Mouse (Mus musculus): ENCODE data around the gene Itgb3.

The Itgb3 gene

GRCm38 (mm10) chr11:104579575-104579974, 28.2 kb upstream of the Itgb3 start:
- no peak for TF ChIP-seq GATA4 (IDR thresholded peaks at IDR 0.05; ENCODE audit: insufficient replicate concordance, low read length)

GRCm38 (mm10) chr11:104580091-104580490, 27.7 kb upstream of the Itgb3 start:
- TF ChIP-seq GATA4 (IDR thresholded peaks at IDR 0.05; ENCODE audit: insufficient replicate concordance, low read length): no peak

GRCm38 (mm10) chr11:104580606-104581005, 27.2 kb upstream of the Itgb3 start:
- no peak for TF ChIP-seq GATA4 (IDR thresholded peaks at IDR 0.05; ENCODE audit: insufficient replicate concordance, low read length)

GRCm38 (mm10) chr11:104581446-104582307, 26.1 kb upstream of the Itgb3 start:
- no peak for TF ChIP-seq GATA4 (IDR thresholded peaks at IDR 0.05; ENCODE audit: insufficient replicate concordance, low read length)

- no peak for TF ChIP-seq GATA4 (IDR thresholded peaks at IDR 0.05; ENCODE audit: insufficient replicate concordance, low read length)
Measured at GRCm38 (mm10) chr11:104582308-104582606, 25.5 kb upstream of the Itgb3 start.

- no peak for TF ChIP-seq GATA4 (IDR thresholded peaks at IDR 0.05; ENCODE audit: insufficient replicate concordance, low read length)
Measured at GRCm38 (mm10) chr11:104582630-104583364, 25.0 kb upstream of the Itgb3 start.

GRCm38 (mm10) chr11:104585495-104585894, 22.3 kb upstream of the Itgb3 start:
- TF ChIP-seq GATA4 (IDR thresholded peaks at IDR 0.05; ENCODE audit: insufficient replicate concordance, low read length): no peak

- TF ChIP-seq GATA4 (IDR thresholded peaks at IDR 0.05; ENCODE audit: insufficient replicate concordance, low read length): no peak
Measured at GRCm38 (mm10) chr11:104587904-104588303, 19.9 kb upstream of the Itgb3 start.

GRCm38 (mm10) chr11:104588513-104588912, 19.3 kb upstream of the Itgb3 start:
- no peak for TF ChIP-seq GATA4 (IDR thresholded peaks at IDR 0.05; ENCODE audit: insufficient replicate concordance, low read length)

- no peak for TF ChIP-seq GATA4 (IDR thresholded peaks at IDR 0.05; ENCODE audit: insufficient replicate concordance, low read length)
Measured at GRCm38 (mm10) chr11:104589570-104589969, 18.2 kb upstream of the Itgb3 start.

GRCm38 (mm10) chr11:104590148-104590547, 17.7 kb upstream of the Itgb3 start:
- TF ChIP-seq GATA4 (IDR thresholded peaks at IDR 0.05; ENCODE audit: insufficient replicate concordance, low read length): peak; percentile 83; the same call in 1 of the 2 replicates

GRCm38 (mm10) chr11:104592066-104592835, 15.5 kb upstream of the Itgb3 start:
- TF ChIP-seq GATA4 (IDR thresholded peaks at IDR 0.05; ENCODE audit: insufficient replicate concordance, low read length): peak; percentile 74

- TF ChIP-seq GATA4 (IDR thresholded peaks at IDR 0.05; ENCODE audit: insufficient replicate concordance, low read length): no peak
Measured at GRCm38 (mm10) chr11:104596365-104596764, 11.4 kb upstream of the Itgb3 start.

- TF ChIP-seq GATA4 (IDR thresholded peaks at IDR 0.05; ENCODE audit: insufficient replicate concordance, low read length): no peak
Measured at GRCm38 (mm10) chr11:104599265-104599945, 8.4 kb upstream of the Itgb3 start.

- TF ChIP-seq GATA4 (IDR thresholded peaks at IDR 0.05; ENCODE audit: insufficient replicate concordance, low read length): no peak
Measured at GRCm38 (mm10) chr11:104600675-104601074, 7.1 kb upstream of the Itgb3 start.

Measured in liver, adult (tissue).